Mouse (Mus musculus): Measurements from ENCODE around the gene 2010111I01Rik.

GRCm38 (mm10) chr13:63030023-63030422 lies 65.3 kb downstream of the 2010111I01Rik start:
- TF ChIP-seq POLR2A (IDR thresholded peaks at IDR 0.05; ENCODE audit: control insufficient read depth, low read depth, low read length) (no peak), CTCF (IDR thresholded peaks at IDR 0.05; ENCODE audit: control insufficient read depth, insufficient read depth, insufficient replicate concordance, low read depth, low read length) (no peak)
